Mouse (Mus musculus) stomach, embryonic 15.5 days (tissue): ENCODE measurements at regions not wholly inside any gene's neighbourhood (a gene's known extent, or its start where the extent isn't known, plus 50 kb on each side); places are given as distances from the start of the nearest gene placed in this dataset. TPM values are rescaled to one million over a fixed set of nuclear protein-coding genes. Genes with fewer than 3 reads are reported as not detected.

Experiments
- ATAC-seq: fragments of 200-750 bp; cut with Nextera tagmentation; 2 replicates; pipeline ENCODE4 v1.8.0; 2017; ENCODE audit warnings: low read depth, moderate number of reproducible peaks, moderate TSS enrichment; ENCODE audit not compliant: insufficient read depth, low FRiP score
- H3K27ac ChIP-seq: fragments of 300-500 bp; sonication (generic); 2 replicates; pipeline ENCODE4 v1.5.1; 2015; ENCODE audit warnings: mild to moderate bottlenecking, inconsistent platforms
- H3K27me3 ChIP-seq: fragments of 300-500 bp; sonication (generic); replicated peaks from 2 replicates; pipeline ENCODE4 v1.6.1; 2015; ENCODE audit warnings: inconsistent platforms
- H3K36me3 ChIP-seq: fragments of 300-500 bp; sonication (generic); 2 replicates; pipeline ENCODE4 v1.6.1; 2015; ENCODE audit warnings: inconsistent platforms
- H3K4me1 ChIP-seq: fragments of 300-500 bp; sonication (generic); 2 replicates; pipeline ENCODE4 v1.6.1; 2015; ENCODE audit warnings: inconsistent platforms
- H3K4me2 ChIP-seq: fragments of 300-500 bp; sonication (generic); 2 replicates; pipeline ENCODE4 v1.6.1; 2015; ENCODE audit warnings: mild to moderate bottlenecking, inconsistent platforms
- H3K4me3 ChIP-seq: fragments of 300-500 bp; sonication (generic); replicated peaks from 2 replicates; pipeline ENCODE4 v1.5.1; 2015; ENCODE audit warnings: inconsistent platforms
- H3K9ac ChIP-seq: fragments of 300-500 bp; sonication (generic); 2 replicates; pipeline ENCODE4 v1.6.1; 2015; ENCODE audit warnings: inconsistent platforms
- H3K9me3 ChIP-seq: fragments of 300-500 bp; sonication (generic); 2 replicates; pipeline ENCODE4 v1.6.1; 2016; ENCODE audit warnings: inconsistent platforms
- WGBS: fragments of 180-500 bp; shearing (Covaris S2); methylation state at CpG from one replicate; pipeline ENCODE4 v1.1.7; 2015; 5-methylcytosine and 5-hydroxymethylcytosine counted together
- microRNA counts: library from miRNA; unstranded; fragments of <30 nt; microRNA quantifications from one replicate; lab custom pipeline; 2016
- microRNA-seq: library from miRNA; unstranded; fragments of <30 nt; microRNA quantifications from one replicate; pipeline ENCODE4, GENCODE M21; 2016

DNA sequence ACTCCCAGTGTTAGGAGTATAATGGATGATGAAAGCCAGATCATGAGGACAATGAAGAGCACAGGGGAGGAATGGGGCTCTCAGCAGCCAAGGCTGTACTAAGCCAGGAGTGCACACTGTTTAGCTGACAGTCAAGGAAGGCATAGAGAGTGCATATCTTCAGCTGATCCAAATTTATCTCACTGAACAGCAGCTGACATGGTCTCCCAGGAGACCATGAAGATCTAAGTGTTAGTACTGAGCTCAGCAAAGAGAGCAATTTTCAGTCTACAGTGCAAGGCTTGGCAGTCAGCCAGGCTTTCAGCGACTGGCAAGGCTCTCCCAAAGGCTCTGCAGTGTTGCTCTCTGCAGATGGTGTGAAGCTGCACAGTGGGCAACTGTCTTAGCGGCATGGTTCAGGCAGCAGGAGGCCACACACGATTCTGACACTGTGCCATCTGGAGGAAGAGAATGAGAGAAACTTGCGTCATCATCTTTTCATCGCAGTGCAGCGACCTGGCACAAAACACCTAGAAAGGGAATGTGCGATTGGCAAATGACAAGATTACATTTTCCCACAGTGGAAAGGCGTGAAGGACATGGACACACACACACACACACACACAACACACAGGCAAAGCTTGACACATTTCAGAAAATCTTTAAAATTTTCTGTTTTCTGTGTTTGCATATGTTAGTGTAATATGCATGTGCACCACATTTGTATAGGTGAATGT, 66.7 kb upstream of the Zcchc13 start:
- peak; percentile 73; the same call in 1 of the 2 replicates for ATAC-seq
- peak overlapping the region; percentile 27; the same call in 1 of the 2 replicates for H3K27ac ChIP-seq

DNA sequence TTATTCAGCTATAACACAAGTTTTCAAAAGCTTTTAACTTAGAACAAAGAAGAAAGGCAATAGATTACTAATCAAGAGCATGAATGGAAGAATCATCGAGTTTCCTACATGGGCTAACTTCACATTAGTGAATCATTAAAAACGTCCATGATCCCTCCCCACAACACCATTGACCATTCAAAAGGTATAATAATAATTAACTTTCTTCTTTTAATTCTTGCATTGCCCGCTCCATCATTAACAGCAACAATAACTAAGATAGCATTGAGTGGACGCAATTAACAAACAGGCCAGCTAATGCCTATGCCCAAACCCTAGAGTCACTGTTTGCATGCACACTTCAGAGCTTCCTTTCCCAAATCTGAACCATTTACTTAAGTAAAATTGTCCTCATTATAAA, 57.0 kb upstream of the Zcchc13 start:
- H3K36me3 ChIP-seq, result no peaks in the 10 kb centered on the region
- no peaks in the 10 kb centered on the region for H3K4me1 ChIP-seq
- no peaks in the 10 kb centered on the region for H3K27me3 ChIP-seq
- no peak overlapping the region for H3K9ac ChIP-seq
- no peak for ATAC-seq
- no peak overlapping the region for H3K27ac ChIP-seq
- H3K9me3 ChIP-seq, result no peaks in the 10 kb centered on the region
- WGBS, result 79% methylated on average over 4 of the region's 4 CpGs
- no peak overlapping the region for H3K4me2 ChIP-seq
- no peak overlapping the region for H3K4me3 ChIP-seq

More for the DNA sequence above, 66.7 kb upstream of the Zcchc13 start:
- WGBS, result 49% methylated on average over 8 of the region's 8 CpGs
- H3K36me3 ChIP-seq, result no peaks in the 10 kb centered on the region
- 0 out of 2 replicates have a peak, but pooled peaks cover 4% of the 10 kb centered on the region for H3K4me1 ChIP-seq
- no peak overlapping the region for H3K9ac ChIP-seq
- H3K27me3 ChIP-seq, result no peaks in the 10 kb centered on the region
- no peak overlapping the region for H3K4me2 ChIP-seq
- H3K4me3 ChIP-seq, result no peak overlapping the region
- H3K9me3 ChIP-seq, result no peaks in the 10 kb centered on the region

DNA sequence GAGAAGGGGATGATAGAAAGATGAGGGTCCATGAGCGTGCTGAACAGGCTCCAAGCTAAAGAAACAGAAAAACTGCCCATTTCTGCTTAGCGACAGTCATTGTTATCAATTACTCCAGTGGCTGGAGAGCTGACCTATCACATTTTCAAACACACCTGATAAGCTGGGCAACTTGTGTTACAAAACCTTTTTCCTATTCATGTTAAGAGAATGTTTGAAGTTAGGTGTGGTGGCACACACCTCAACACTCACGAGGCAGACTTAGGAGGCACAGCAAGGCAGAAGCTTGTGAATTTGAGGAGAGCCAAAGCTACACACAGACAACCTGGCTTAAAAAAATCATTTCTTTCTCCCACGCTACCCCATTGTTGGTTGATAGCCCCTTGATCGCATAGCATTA, 50.9 kb upstream of the Zcchc13 start:
- no peak overlapping the region for H3K4me2 ChIP-seq
- H3K27me3 ChIP-seq, result no peaks in the 10 kb centered on the region
- peak overlapping the region; percentile 21; the same call in 1 of the 2 replicates for H3K27ac ChIP-seq
- ATAC-seq, result no peak
- 75% methylated on average over 5 of the region's 5 CpGs for WGBS
- no peaks in the 10 kb centered on the region for H3K36me3 ChIP-seq
- no peaks in the 10 kb centered on the region for H3K4me1 ChIP-seq
- no peaks in the 10 kb centered on the region for H3K9me3 ChIP-seq
- H3K9ac ChIP-seq, result no peak overlapping the region
- no peak overlapping the region for H3K4me3 ChIP-seq

MicroRNAs in the stretch of these regions (microRNA counts, 519-probe panel; counts per million panel counts)
- microRNA mmu-miR-374 (lab: Ali Mortazavi, UCI), result 3,167 counts per million, percentile 80 among the panel's probes with 10 or more counts
- microRNA mmu-miR-421 (lab: Ali Mortazavi, UCI), result 2,569 counts per million, percentile 61 among the panel's probes with 10 or more counts

Small RNA genes in the stretch of these regions (microRNA-seq; reads per million reads assigned to microRNA genes)
- gene Mir374b (not detected), gene Mir374c (not detected), gene Mir421 (577 reads per million, percentile 69 among the genes with 10 or more reads in this experiment)
